Mouse (Mus musculus) heart, postnatal 0 days (tissue): ENCODE measurements around the gene Dock8.

Experiments used
- CTCF ChIP-seq: IDR thresholded peaks from 2 replicates; pipeline ENCODE4 v1.5.1; 2016; ENCODE audit warnings: antibody characterized with exemption, control low read depth, low read depth
- EP300 ChIP-seq: IDR thresholded peaks from 2 replicates; pipeline ENCODE4 v1.6.1; 2016; ENCODE audit warnings: antibody characterized with exemption, low read depth

DNA sequence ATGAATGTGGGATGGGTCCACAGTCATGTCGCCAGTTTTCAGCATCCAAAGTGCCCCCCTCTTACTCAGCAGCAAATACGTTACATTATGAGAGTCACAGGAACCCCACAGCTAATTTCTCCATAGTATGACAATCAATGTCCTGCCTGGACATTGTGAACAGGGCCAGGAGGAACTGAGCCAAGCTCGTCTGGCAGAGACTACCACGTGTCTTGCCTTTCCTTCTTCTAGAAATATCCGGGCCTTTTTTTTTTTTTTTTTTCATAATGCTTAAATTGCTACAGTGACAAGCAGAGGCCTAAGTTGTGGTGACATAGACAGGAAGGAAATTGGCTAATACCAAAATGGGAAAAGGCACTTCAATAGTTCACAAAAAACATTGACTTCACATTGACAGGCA is 10.5 kb upstream of the Dock8 start:
- TF ChIP-seq CTCF: no peak
- no peak for TF ChIP-seq EP300
